8 mouse cellular contexts compared by ENCODE assay signal in genomic region chr7:27446051-27446450, GRCm38 (mm10). TPM values are rescaled to one million over a fixed set of nuclear protein-coding genes. Genes with fewer than 3 reads are reported as not detected.
A peak's percentile ranks its signal among the peaks of the same experiment; 100 is the strongest.
DNase-seq lines count a peak whose midpoint lies in the region; ATAC-seq lines count a peak whose summit lies in the region.

No protein-coding gene starts in this region.

- H3K4me3 ChIP-seq in heart, embryonic 10.5 days, result peak overlapping the region; percentile 73
- H3K4me3 ChIP-seq in hindbrain, embryonic 12.5 days, result peak overlapping the region; percentile 47
- peak overlapping the region; percentile 78 for H3K4me3 ChIP-seq in midbrain, embryonic 15.5 days

- WGBS in heart, embryonic 10.5 days, result 3% methylated on average over 15 of the region's 18 CpGs
- whole genome bisulfite sequencing in hindbrain, embryonic 12.5 days, result 3% methylated on average over 13 of the region's 18 CpGs
- WGBS in midbrain, embryonic 15.5 days, result 1% methylated on average over 15 of the region's 18 CpGs

- intact Hi-C loops in heart, postnatal 25 days (cut with DNase I), result loop anchor here (5.0 kb wide), 3 partner anchors 61 to 109 kb away; partner anchors contain the start of gene Ltbp4

- no peaks in the 10 kb centered on the region for H3K36me3 ChIP-seq in heart, embryonic 10.5 days
- no peaks in the 10 kb centered on the region for H3K36me3 ChIP-seq in hindbrain, embryonic 12.5 days
- no peaks in the 10 kb centered on the region for H3K36me3 ChIP-seq in midbrain, embryonic 15.5 days (replicated peaks)

- H3K27ac ChIP-seq in heart, embryonic 10.5 days, result peak overlapping the region; percentile 79
- H3K27ac ChIP-seq in hindbrain, embryonic 12.5 days, result 0 out of 2 replicates have a peak overlapping the region, but pooled peaks have one; percentile 8
- peak overlapping the region; percentile 81 for H3K27ac ChIP-seq in midbrain, embryonic 15.5 days

- H3K9me3 ChIP-seq in heart, embryonic 10.5 days, result no peaks in the 10 kb centered on the region
- H3K9me3 ChIP-seq in hindbrain, embryonic 12.5 days (replicated peaks), result no peaks in the 10 kb centered on the region
- H3K9me3 ChIP-seq in midbrain, embryonic 15.5 days, result no peaks in the 10 kb centered on the region

- H3K4me2 ChIP-seq in hindbrain, embryonic 12.5 days (replicated peaks), result peak overlapping the region; percentile 90
- peak overlapping the region; percentile 96 for H3K4me2 ChIP-seq in midbrain, embryonic 15.5 days

- H3K9ac ChIP-seq in hindbrain, embryonic 12.5 days, result peak overlapping the region; percentile 74
- H3K9ac ChIP-seq in midbrain, embryonic 15.5 days, result peak overlapping the region; percentile 75

- no peak for ATAC-seq in hindbrain, embryonic 12.5 days (ENCODE audit: low FRiP score)
- ATAC-seq in midbrain, embryonic 15.5 days (replicated peaks), result peak; percentile 2; the same call in 1 of the 2 replicates
- no peak for ATAC-seq in erythroid progenitor cell, adult 5-6 weeks (replicated peaks; ENCODE audit: low FRiP score, poor library complexity, severe bottlenecking)

- peaks cover 24% of the 10 kb centered on the region for H3K4me1 ChIP-seq in heart, embryonic 10.5 days
- H3K4me1 ChIP-seq in hindbrain, embryonic 12.5 days, result peaks cover 10% of the 10 kb centered on the region; the same call in 1 of the 2 replicates
- H3K4me1 ChIP-seq in midbrain, embryonic 15.5 days, result peaks cover 16% of the 10 kb centered on the region

- peaks cover 31% of the 10 kb centered on the region for H3K27me3 ChIP-seq in heart, embryonic 10.5 days (ENCODE audit: insufficient read depth, poor library complexity, severe bottlenecking)
- peaks cover 37% of the 10 kb centered on the region for H3K27me3 ChIP-seq in hindbrain, embryonic 12.5 days
- H3K27me3 ChIP-seq in midbrain, embryonic 15.5 days (replicated peaks), result no peaks in the 10 kb centered on the region; the same call in 1 of the 2 replicates

- DNase-seq in heart, embryonic 10.5 days (ENCODE audit: low spot score), result no peak
- no peak for DNase-seq in heart, postnatal 25 days (ENCODE audit: low spot score)
- DNase-seq in thymus, postnatal 0 days (ENCODE audit: low spot score), result peak; percentile 7
- no peak for DNase-seq in thymus, postnatal 10 days (ENCODE audit: low spot score in 2 of 2)
- DNase-seq in embryo, embryonic 11 days, result no peak

RNA-seq across cellular contexts. Expression of gene Sptbn4, which starts 1.4 kb away (rescaled TPM):
- polyA plus RNA-seq in heart, embryonic 10.5 days (2016; fragmentation: Nextera tagmentation; extraction: Ambion mirVana), result 0.40 and 0.46 TPM in 2 replicates
- under 1 TPM; 0.08 to 0.42 TPM for total RNA-seq in heart, postnatal 25 days (2021)
- polyA plus RNA-seq in thymus, postnatal 0 days (2015; fragmentation: Nextera tagmentation; extraction: Ambion mirVana), result 0.09 and 0.10 TPM in 2 replicates
- 0.90 and 1.1 TPM in 2 replicates for polyA plus RNA-seq in hindbrain, embryonic 12.5 days (2016; fragmentation: Nextera tagmentation; extraction: Ambion mirVana)
- 4.0 and 4.4 TPM in 2 replicates for polyA plus RNA-seq in midbrain, embryonic 15.5 days (2015; fragmentation: Nextera tagmentation; extraction: Ambion mirVana)
- not detected in 2 replicates for total RNA-seq in erythroid progenitor cell, adult 5-6 weeks (2015; ENCODE audit: low replicate concordance)
- total RNA-seq in erythroid progenitor cell, adult 5-6 weeks (2017; ENCODE audit: low replicate concordance), result 0.08 and 0.13 TPM in 2 replicates

RNA-seq across cellular contexts. Expression of gene Blvrb, which starts 1.7 kb away (rescaled TPM):
- 88.8 and 94.6 TPM in 2 replicates for polyA plus RNA-seq in heart, embryonic 10.5 days (2016; fragmentation: Nextera tagmentation; extraction: Ambion mirVana)
- total RNA-seq in heart, postnatal 25 days (2021), result 10 to 100 TPM; 30.1 to 30.5 TPM
- 26.0 and 27.6 TPM in 2 replicates for polyA plus RNA-seq in thymus, postnatal 0 days (2015; fragmentation: Nextera tagmentation; extraction: Ambion mirVana)
- 26.6 and 27.3 TPM in 2 replicates for polyA plus RNA-seq in hindbrain, embryonic 12.5 days (2016; fragmentation: Nextera tagmentation; extraction: Ambion mirVana)
- polyA plus RNA-seq in midbrain, embryonic 15.5 days (2015; fragmentation: Nextera tagmentation; extraction: Ambion mirVana), result 17.9 and 19.5 TPM in 2 replicates
- total RNA-seq in erythroid progenitor cell, adult 5-6 weeks (2015; ENCODE audit: low replicate concordance), result 538 and 642 TPM in 2 replicates
- 484 and 602 TPM in 2 replicates for total RNA-seq in erythroid progenitor cell, adult 5-6 weeks (2017; ENCODE audit: low replicate concordance)

RNA-seq across cellular contexts. Expression of gene Sertad3, which starts 27.5 kb away (rescaled TPM):
- 19.0 and 23.8 TPM in 2 replicates for polyA plus RNA-seq in heart, embryonic 10.5 days (2016; fragmentation: Nextera tagmentation; extraction: Ambion mirVana)
- total RNA-seq in heart, postnatal 25 days (2021), result 1 to 10 TPM; 6.4 to 8.0 TPM
- 29.0 and 31.0 TPM in 2 replicates for polyA plus RNA-seq in thymus, postnatal 0 days (2015; fragmentation: Nextera tagmentation; extraction: Ambion mirVana)
- 20.8 and 22.3 TPM in 2 replicates for polyA plus RNA-seq in hindbrain, embryonic 12.5 days (2016; fragmentation: Nextera tagmentation; extraction: Ambion mirVana)
- 7.9 and 9.9 TPM in 2 replicates for polyA plus RNA-seq in midbrain, embryonic 15.5 days (2015; fragmentation: Nextera tagmentation; extraction: Ambion mirVana)
- 9.0 and 9.2 TPM in 2 replicates for total RNA-seq in erythroid progenitor cell, adult 5-6 weeks (2015; ENCODE audit: low replicate concordance)
- 14.8 and 19.6 TPM in 2 replicates for total RNA-seq in erythroid progenitor cell, adult 5-6 weeks (2017; ENCODE audit: low replicate concordance)

RNA-seq across cellular contexts. Expression of gene Sertad1, which starts 40.7 kb away (rescaled TPM):
- polyA plus RNA-seq in heart, embryonic 10.5 days (2016; fragmentation: Nextera tagmentation; extraction: Ambion mirVana), result 34.8 and 38.9 TPM in 2 replicates
- 10 to 100 TPM in 1 of 2 experiments, 1 to 10 TPM in 1; 7.9 to 13.0 TPM for total RNA-seq in heart, postnatal 25 days (2021)
- 33.5 and 35.1 TPM in 2 replicates for polyA plus RNA-seq in thymus, postnatal 0 days (2015; fragmentation: Nextera tagmentation; extraction: Ambion mirVana)
- 17.5 TPM in 2 replicates for polyA plus RNA-seq in hindbrain, embryonic 12.5 days (2016; fragmentation: Nextera tagmentation; extraction: Ambion mirVana)
- polyA plus RNA-seq in midbrain, embryonic 15.5 days (2015; fragmentation: Nextera tagmentation; extraction: Ambion mirVana), result 8.3 and 9.2 TPM in 2 replicates
- total RNA-seq in erythroid progenitor cell, adult 5-6 weeks (2015; ENCODE audit: low replicate concordance), result 1.7 and 6.8 TPM in 2 replicates
- total RNA-seq in erythroid progenitor cell, adult 5-6 weeks (2017; ENCODE audit: low replicate concordance), result 5.5 and 7.0 TPM in 2 replicates

RNA-seq across cellular contexts. Expression of gene Prx, which starts 53.1 kb away (rescaled TPM):
- polyA plus RNA-seq in heart, embryonic 10.5 days (2016; fragmentation: Nextera tagmentation; extraction: Ambion mirVana), result 2.4 and 2.8 TPM in 2 replicates
- total RNA-seq in heart, postnatal 25 days (2021), result 1 to 10 TPM; 1.2 to 1.6 TPM
- 1.1 and 1.2 TPM in 2 replicates for polyA plus RNA-seq in thymus, postnatal 0 days (2015; fragmentation: Nextera tagmentation; extraction: Ambion mirVana)
- 2.5 and 3.5 TPM in 2 replicates for polyA plus RNA-seq in hindbrain, embryonic 12.5 days (2016; fragmentation: Nextera tagmentation; extraction: Ambion mirVana)
- 1.4 and 1.6 TPM in 2 replicates for polyA plus RNA-seq in midbrain, embryonic 15.5 days (2015; fragmentation: Nextera tagmentation; extraction: Ambion mirVana)
- total RNA-seq in erythroid progenitor cell, adult 5-6 weeks (2015; ENCODE audit: low replicate concordance), result 0.36 and 0.42 TPM in 2 replicates
- total RNA-seq in erythroid progenitor cell, adult 5-6 weeks (2017; ENCODE audit: low replicate concordance), result 1.4 and 5.1 TPM in 2 replicates

Comparison
In these comparisons a context has a peak if more than half of its experiments do, and no peak if none do; other contexts are left out.
1. H3K27ac ChIP-seq: peak in every context shown above with its lines; median percentile 81 in midbrain, embryonic 15.5 days; 79 in heart, embryonic 10.5 days; 8 in hindbrain, embryonic 12.5 days.